Comparison of ENCODE assay signal across 10 mouse cellular contexts in the genomic region with DNA sequence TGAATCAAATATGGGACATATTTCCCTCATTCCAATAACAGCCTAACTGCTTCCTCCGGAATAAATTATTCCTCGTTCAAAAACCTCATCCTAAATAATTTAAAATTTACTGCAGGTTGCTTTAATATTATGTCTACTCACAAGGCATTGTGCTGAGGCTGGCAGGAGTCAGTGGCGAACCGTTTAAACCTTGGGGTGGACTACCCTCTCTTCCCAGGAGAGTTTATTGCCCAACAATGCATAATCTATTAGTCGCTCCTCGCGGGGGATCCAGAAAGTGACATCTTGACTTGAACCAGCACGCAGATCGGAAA. TPM values are rescaled to one million over a fixed set of nuclear protein-coding genes. Genes with fewer than 3 reads are reported as not detected.
DNase-seq lines count a peak whose midpoint lies in the region; ATAC-seq and TF ChIP-seq lines count a peak whose summit lies in the region.
"Had no signal": no experiment of that assay in that cellular context is flagged by ENCODE, and none has a peak within 500 bp of the region (broad histone marks: within the 10 kb centered on the region; RNA-seq: fewer than 3 reads in every experiment).

No protein-coding gene starts in this region.

- peaks cover 55% of the 10 kb centered on the region for H3K27me3 ChIP-seq in heart, embryonic 10.5 days (ENCODE audit: insufficient read depth, poor library complexity, severe bottlenecking)
- peaks cover 21% of the 10 kb centered on the region for H3K27me3 ChIP-seq in lung, postnatal 0 days (replicated peaks; ENCODE audit: insufficient read depth, low read length)
- peaks cover 58% of the 10 kb centered on the region for H3K27me3 ChIP-seq in limb, embryonic 12.5 days
- peaks cover 25% of the 10 kb centered on the region for H3K27me3 ChIP-seq in stomach, embryonic 16.5 days (ENCODE audit: control insufficient read depth, insufficient read depth, low read length)

- peak overlapping the region; percentile 54 for H3K4me2 ChIP-seq in lung, postnatal 0 days (replicated peaks; ENCODE audit: low read depth, low read length)
- peak overlapping the region; percentile 97 for H3K4me2 ChIP-seq in limb, embryonic 12.5 days
- H3K4me2 ChIP-seq in stomach, embryonic 16.5 days (ENCODE audit: low read depth, low read length), result peak overlapping the region; percentile 87

- peaks cover 14% of the 10 kb centered on the region for H3K4me1 ChIP-seq in heart, embryonic 10.5 days
- peaks cover 4% of the 10 kb centered on the region; the same call in 1 of the 2 replicates for H3K4me1 ChIP-seq in lung, postnatal 0 days (ENCODE audit: insufficient read depth, low read depth, low read length)
- H3K4me1 ChIP-seq in lung, adult 2 months (ENCODE audit: control insufficient read depth, insufficient read depth, low read length), result no peaks in the 10 kb centered on the region
- peaks cover 18% of the 10 kb centered on the region for H3K4me1 ChIP-seq in limb, embryonic 12.5 days (replicated peaks)
- H3K4me1 ChIP-seq in stomach, embryonic 16.5 days (ENCODE audit: control insufficient read depth, insufficient read depth, low read length), result peaks cover 13% of the 10 kb centered on the region; the same call in 1 of the 2 replicates
- H3K4me1 ChIP-seq: megakaryocyte, embryonic 14.5 days had no signal

- TF ChIP-seq POLR2A in lung, adult 2 months (IDR thresholded peaks at IDR 0.05; ENCODE audit: borderline replicate concordance, extremely low read depth, low read depth, low read length), result no peak

- H3K9me3 ChIP-seq in heart, embryonic 10.5 days, result no peaks in the 10 kb centered on the region
- H3K9me3 ChIP-seq in lung, postnatal 0 days (ENCODE audit: low read length), result no peaks in the 10 kb centered on the region
- H3K9me3 ChIP-seq in limb, embryonic 12.5 days, result no peaks in the 10 kb centered on the region
- no peaks in the 10 kb centered on the region for H3K9me3 ChIP-seq in stomach, embryonic 16.5 days (replicated peaks; ENCODE audit: control insufficient read depth, low read length)

- no peak for DNase-seq in heart, embryonic 10.5 days (ENCODE audit: low spot score)
- no peak for DNase-seq in heart, postnatal 14 days
- DNase-seq in lung, postnatal 0 days (ENCODE audit: low spot score), result no peak
- no peak for DNase-seq in lung, adult 2 months
- DNase-seq in layer of hippocampus, adult 9-10 months (ENCODE audit: low spot score), result no peak
- DNase-seq in urinary bladder, postnatal 14 days (ENCODE audit: low spot score), result no peak
- DNase-seq: kidney, postnatal 25 days had no signal

- H3K9ac ChIP-seq in lung, postnatal 0 days (replicated peaks; ENCODE audit: low read depth), result no peak overlapping the region
- H3K9ac ChIP-seq in limb, embryonic 12.5 days (replicated peaks), result no peak overlapping the region
- H3K9ac ChIP-seq in stomach, embryonic 16.5 days (ENCODE audit: low read length), result peak overlapping the region; percentile 61; the same call in 1 of the 2 replicates

- intact Hi-C loops in heart, postnatal 14 days (cut with DNase I), result no loop called here

- H3K27ac ChIP-seq in heart, embryonic 10.5 days, result no peak overlapping the region
- H3K27ac ChIP-seq in lung, postnatal 0 days (ENCODE audit: low read length), result no peak overlapping the region
- H3K27ac ChIP-seq in limb, embryonic 12.5 days, result no peak overlapping the region
- H3K27ac ChIP-seq in stomach, embryonic 16.5 days (ENCODE audit: low read length), result no peak overlapping the region

- 11% methylated on average over 9 of the region's 9 CpGs for WGBS in heart, embryonic 10.5 days
- WGBS in lung, postnatal 0 days, result 13% methylated on average over 9 of the region's 9 CpGs
- WGBS in lung, adult 2 months, result 17% methylated on average over 9 of the region's 9 CpGs
- WGBS in limb, embryonic 12.5 days, result 5% methylated on average over 9 of the region's 9 CpGs
- WGBS in stomach, embryonic 16.5 days, result 19% methylated on average over 9 of the region's 9 CpGs

- H3K36me3 ChIP-seq in heart, embryonic 10.5 days, result no peaks in the 10 kb centered on the region
- H3K36me3 ChIP-seq in lung, postnatal 0 days (ENCODE audit: insufficient read depth, low read length), result no peaks in the 10 kb centered on the region
- no peaks in the 10 kb centered on the region for H3K36me3 ChIP-seq in limb, embryonic 12.5 days
- no peaks in the 10 kb centered on the region for H3K36me3 ChIP-seq in stomach, embryonic 16.5 days (ENCODE audit: control insufficient read depth, insufficient read depth, low read length)

- no peak for TF ChIP-seq EP300 in lung, postnatal 0 days (IDR thresholded peaks at IDR 0.05)

- TF ChIP-seq CTCF in lung, postnatal 0 days (IDR thresholded peaks at IDR 0.05), result no peak
- TF ChIP-seq CTCF in lung, adult 2 months (IDR thresholded peaks at IDR 0.05; ENCODE audit: insufficient read depth, low read length), result no peak

- H3K4me3 ChIP-seq in heart, embryonic 10.5 days, result peak overlapping the region; percentile 64
- H3K4me3 ChIP-seq in lung, postnatal 0 days (ENCODE audit: low read depth, low read length), result peak overlapping the region; percentile 30
- no peak overlapping the region for H3K4me3 ChIP-seq in lung, adult 2 months (replicated peaks; ENCODE audit: extremely low read depth, low read depth, low read length)
- H3K4me3 ChIP-seq in limb, embryonic 12.5 days (replicated peaks), result peak overlapping the region; percentile 59
- peak overlapping the region; percentile 48 for H3K4me3 ChIP-seq in stomach, embryonic 16.5 days (replicated peaks; ENCODE audit: low read length)
- H3K4me3 ChIP-seq: megakaryocyte, embryonic 14.5 days had no signal

- ATAC-seq in lung, postnatal 0 days, result no peak
- no peak for ATAC-seq in limb, embryonic 12.5 days (ENCODE audit: insufficient number of reproducible peaks, insufficient read depth, low FRiP score, low TSS enrichment, low read depth)
- ATAC-seq in stomach, embryonic 16.5 days (ENCODE audit: insufficient read depth, low FRiP score), result no peak

RNA-seq across cellular contexts. Expression of a gene that starts 1.4 kb away (rescaled TPM):
- 0.07 and 0.28 TPM in 2 replicates for polyA plus RNA-seq in heart, embryonic 10.5 days (2016; fragmentation: Nextera tagmentation; extraction: Ambion mirVana)
- total RNA-seq in heart, postnatal 14 days (2021), result under 1 TPM; 0.10 to 0.12 TPM
- polyA plus RNA-seq in lung, postnatal 0 days (2015; fragmentation: Nextera tagmentation; extraction: Ambion mirVana), result 0.50 TPM in 2 replicates
- polyA plus RNA-seq in lung, adult 2 months (2012; rRNA removed), result 0.15 and 0.16 TPM in 2 replicates
- 0.53 and 0.70 TPM in 2 replicates for polyA plus RNA-seq in limb, embryonic 12.5 days (2016; fragmentation: Nextera tagmentation; extraction: Ambion mirVana)
- 1.6 and 1.7 TPM in 2 replicates for polyA plus RNA-seq in stomach, embryonic 16.5 days (2015; fragmentation: Nextera tagmentation; extraction: Ambion mirVana)
